Mouse (Mus musculus) CH12.LX (cell line): ENCODE measurements around the gene Thoc7. TPM values are rescaled to one million over a fixed set of nuclear protein-coding genes. Genes with fewer than 3 reads are reported as not detected.

ENCODE experiments used
- DNase-seq: peaks from one replicate; pipeline ENCODE4 v3.0.0-alpha.2; 2013; ENCODE audit errors: extremely low read depth
- H3K27ac ChIP-seq: 2 replicates; pipeline ENCODE4 v1.5.1; 2012; ENCODE audit warnings: low read depth, mild to moderate bottlenecking, control low read depth, moderate library complexity; ENCODE audit not compliant: insufficient read depth
- H3K27me3 ChIP-seq: replicated peaks from 2 replicates; pipeline ENCODE3; 2012; ENCODE audit warnings: inconsistent platforms
- H3K36me3 ChIP-seq, 2 experiments: replicated peaks in 1 of 2; 2 replicates each; pipeline versions ENCODE3 to v1.6.1; 2012; ENCODE audit warnings: inconsistent platforms in 1 of 2, low read length in 1 of 2, mild to moderate bottlenecking in 1 of 2, mixed read lengths in 1 of 2, moderate library complexity in 1 of 2; ENCODE audit not compliant: control insufficient read depth in 1 of 2, insufficient read depth in 1 of 2
- H3K4me1 ChIP-seq, 2 experiments: 2 replicates each; pipeline ENCODE4 v1.6.1; 2012; ENCODE audit warnings: inconsistent platforms in 1 of 2, moderate library complexity in 1 of 2; ENCODE audit not compliant: insufficient read depth in 2 of 2, control insufficient read depth in 1 of 2
- H3K4me2 ChIP-seq: 2 replicates; pipeline ENCODE4 v1.6.1; 2012; ENCODE audit warnings: low read depth, mild to moderate bottlenecking, control low read depth; ENCODE audit not compliant: poor library complexity, insufficient read depth, severe bottlenecking
- H3K4me3 ChIP-seq, 3 experiments: fragments of 150-350 bp in 1 of 3; sonication (generic) in 1 of 3; replicated peaks in 1 of 3; 2 replicates each; pipeline versions ENCODE3 to v1.5.1; 2011 to 2012; ENCODE audit warnings: low read depth in 2 of 3, low read length in 2 of 3, mild to moderate bottlenecking in 2 of 3, moderate library complexity in 2 of 3, control low read depth in 1 of 3, improper control_type of control experiment in 1 of 3, inconsistent platforms in 1 of 3, mixed read lengths in 1 of 3; ENCODE audit not compliant: poor library complexity in 1 of 3
- H3K79me2 ChIP-seq: replicated peaks from 2 replicates; pipeline ENCODE4 v1.6.1; 2012; ENCODE audit warnings: mild to moderate bottlenecking, moderate library complexity; ENCODE audit not compliant: control insufficient read depth, poor library complexity, insufficient read depth, severe bottlenecking; ENCODE audit errors: extremely low read depth
- H3K9ac ChIP-seq: 2 replicates; pipeline ENCODE4 v1.6.1; 2012; ENCODE audit warnings: low read depth, mild to moderate bottlenecking, control low read depth, moderate library complexity; ENCODE audit not compliant: insufficient read depth
- H3K9me3 ChIP-seq: replicated peaks from 2 replicates; pipeline ENCODE3; 2012; ENCODE audit warnings: low read length, inconsistent platforms, mixed read lengths
- CHD1 ChIP-seq: IDR thresholded peaks from 2 replicates; pipeline ENCODE4 v1.6.1; 2012; ENCODE audit warnings: low read depth, low read length, improper control_type of control experiment, inconsistent platforms
- CHD2 ChIP-seq: IDR thresholded peaks from 2 replicates; pipeline ENCODE4 v1.6.1; 2011; ENCODE audit warnings: low read length, improper control_type of control experiment
- ELF1 ChIP-seq: IDR thresholded peaks from 2 replicates; pipeline ENCODE4 v1.6.1; 2014; ENCODE audit warnings: low read depth, mild to moderate bottlenecking, inconsistent platforms, low read length, improper control_type of control experiment
- EP300 ChIP-seq: IDR thresholded peaks from 2 replicates; pipeline ENCODE4 v1.6.1; 2011; ENCODE audit warnings: low read length, improper control_type of control experiment
- ETS1 ChIP-seq: conservative IDR thresholded peaks from 2 replicates; pipeline ENCODE4 v1.6.1; 2012; ENCODE audit warnings: low read depth, mild to moderate bottlenecking, inconsistent platforms, low read length, improper control_type of control experiment, moderate library complexity
- GABPA ChIP-seq: IDR thresholded peaks from 2 replicates; pipeline ENCODE4 v1.6.1; 2012; ENCODE audit warnings: low read depth, low read length, improper control_type of control experiment, inconsistent platforms; ENCODE audit not compliant: insufficient replicate concordance
- IRF4 ChIP-seq: IDR thresholded peaks from 2 replicates; pipeline ENCODE4 v1.6.1; 2014; ENCODE audit warnings: low read depth, mild to moderate bottlenecking, inconsistent platforms, low read length, improper control_type of control experiment
- JUND ChIP-seq: conservative IDR thresholded peaks from 2 replicates; pipeline ENCODE4 v1.6.1; 2011; ENCODE audit warnings: low read depth, low read length, improper control_type of control experiment
- KAT2A ChIP-seq: IDR thresholded peaks from 2 replicates; pipeline ENCODE4 v1.6.1; 2012; ENCODE audit warnings: low read length, improper control_type of control experiment, inconsistent platforms; ENCODE audit not compliant: insufficient replicate concordance
- MAFK ChIP-seq: IDR thresholded peaks from 2 replicates; pipeline ENCODE4 v1.6.1; 2011; ENCODE audit warnings: low read length, improper control_type of control experiment; ENCODE audit not compliant: insufficient replicate concordance
- MAZ ChIP-seq: IDR thresholded peaks from 2 replicates; pipeline ENCODE4 v1.6.1; 2012; ENCODE audit warnings: low read depth, mild to moderate bottlenecking, inconsistent platforms, low read length, improper control_type of control experiment, moderate library complexity
- MEF2A ChIP-seq: IDR thresholded peaks from 2 replicates; pipeline ENCODE4 v1.6.1; 2014; ENCODE audit warnings: low read depth, mild to moderate bottlenecking, inconsistent platforms, low read length, improper control_type of control experiment, borderline replicate concordance
- MXI1 ChIP-seq: IDR thresholded peaks from 2 replicates; pipeline ENCODE4 v1.6.1; 2011; ENCODE audit warnings: mild to moderate bottlenecking, low read depth, low read length, improper control_type of control experiment
- MYC ChIP-seq: IDR thresholded peaks from 2 replicates; pipeline ENCODE4 v1.6.1; 2011; ENCODE audit warnings: low read depth, mild to moderate bottlenecking, improper control_type of control experiment, low read length
- NELFE ChIP-seq: IDR thresholded peaks from 2 replicates; pipeline ENCODE4 v1.6.1; 2011; ENCODE audit warnings: low read depth, low read length, improper control_type of control experiment
- NRF1 ChIP-seq: IDR thresholded peaks from 2 replicates; pipeline ENCODE4 v1.6.1; 2014; ENCODE audit warnings: low read depth, mild to moderate bottlenecking, inconsistent platforms, low read length, improper control_type of control experiment, moderate library complexity
- POLR2A ChIP-seq: IDR thresholded peaks from 2 replicates; pipeline ENCODE4 v1.6.1; 2011; ENCODE audit warnings: low read depth, mild to moderate bottlenecking, improper control_type of control experiment, low read length
- RAD21 ChIP-seq: IDR thresholded peaks from 2 replicates; pipeline ENCODE4 v1.6.1; 2011; ENCODE audit warnings: low read depth, mild to moderate bottlenecking, low read length, improper control_type of control experiment, moderate library complexity
- RCOR1 ChIP-seq: conservative IDR thresholded peaks from 2 replicates; pipeline ENCODE4 v1.6.1; 2012; ENCODE audit warnings: low read depth, mild to moderate bottlenecking, inconsistent platforms, low read length, improper control_type of control experiment
- SIN3A ChIP-seq: IDR thresholded peaks from 2 replicates; pipeline ENCODE4 v1.6.1; 2012; ENCODE audit warnings: low read length, improper control_type of control experiment, inconsistent platforms
- SMC3 ChIP-seq: IDR thresholded peaks from 2 replicates; pipeline ENCODE4 v1.6.1; 2011; ENCODE audit warnings: low read depth, low read length, improper control_type of control experiment
- TCF12 ChIP-seq: IDR thresholded peaks from 2 replicates; pipeline ENCODE4 v1.6.1; 2014; ENCODE audit warnings: low read depth, mild to moderate bottlenecking, inconsistent platforms, low read length, improper control_type of control experiment
- UBTF ChIP-seq: IDR thresholded peaks from 2 replicates; pipeline ENCODE4 v1.6.1; 2012; ENCODE audit warnings: low read depth, mild to moderate bottlenecking, inconsistent platforms, low read length, improper control_type of control experiment, moderate library complexity
- USF1 ChIP-seq: IDR thresholded peaks from 2 replicates; pipeline ENCODE4 v1.6.1; 2014; ENCODE audit warnings: low read depth, mild to moderate bottlenecking, inconsistent platforms, low read length, improper control_type of control experiment
- ZC3H11A ChIP-seq: IDR thresholded peaks from 2 replicates; pipeline ENCODE4 v1.6.1; 2012; ENCODE audit warnings: low read depth, mild to moderate bottlenecking, inconsistent platforms, low read length, improper control_type of control experiment
- ZKSCAN1 ChIP-seq: IDR thresholded peaks from 2 replicates; pipeline ENCODE4 v1.6.1; 2012; ENCODE audit warnings: low read depth, inconsistent platforms, low read length, improper control_type of control experiment, borderline replicate concordance
- dilution Hi-C: fragments of 300-500 bp; cut with MboI; formaldehyde crosslinking; loops from 2 replicates; pipeline ENCODE4 v1.14.3; 2020; ENCODE audit warnings: low sequenced_read_pairs; ENCODE audit not compliant: extremely low pct_unique_long_range_greater_than_20kb, extremely low pct_ligation_motif_present
- in situ Hi-C: fragments of 300-500 bp; cut with MboI; formaldehyde crosslinking; loops from 3 replicates; pipeline ENCODE4 v1.14.3; 2019; ENCODE audit warnings: low sequenced_read_pairs, low pct_ligation_motif_present, low pct_unique_long_range_greater_than_20kb, mixed read lengths
- polyA plus RNA-seq: library from polyadenylated mRNA; unstranded; fragments of >175 nt; gene quantifications from 2 replicates; pipeline ENCODE4 v1.2.1, GENCODE M21; 2012; ENCODE audit warnings: low read depth; ENCODE audit not compliant: insufficient read length
- total RNA-seq, 2 experiments: library from RNA; depleted of rRNA; stranded (reverse); fragments of 300-350 nt in 1 of 2; fragments of >200 nt in 1 of 2; gene quantifications; 2 replicates each; pipeline ENCODE4 v1.2.3; 2012 to 2014

Gene Thoc7
- total and polyA plus RNA-seq, 3 experiments, result 98.6 to 209 (median 162) TPM

- in situ Hi-C loops, result no loop called here
- TF ChIP-seq IRF4 (no peak), ELF1 (no peak), MYC (no peak), NRF1 (no peak), MEF2A (no peak), ZKSCAN1 (no peak), POLR2A (no peak), MXI1 (no peak), UBTF (no peak), USF1 (no peak), CHD1 (no peak), GABPA (no peak), CHD2 (no peak), RCOR1 (no peak), ETS1 (no peak), NELFE (no peak)
Measured at GRCm38 (mm10) chr14:13944686-13945085, 17.0 kb downstream of the Thoc7 start.

GRCm38 (mm10) chr14:13934052-13934371, 27.6 kb downstream of the Thoc7 start:
- TF ChIP-seq KAT2A (no peak), RCOR1 (no peak), GABPA (no peak), RAD21 (no peak), ZC3H11A (no peak), ETS1 (no peak), TCF12 (no peak), MAZ (no peak), ZKSCAN1 (no peak), MAFK (no peak), MXI1 (no peak), SMC3 (no peak), POLR2A (no peak), SIN3A (no peak), ELF1 (no peak), EP300 (no peak), JUND (no peak), IRF4 (no peak)
- no peak overlapping the region for H3K4me3 ChIP-seq
- H3K79me2 ChIP-seq, result no peaks in the 10 kb centered on the region
- in situ Hi-C loops (no loop called here), dilution Hi-C loops (no loop called here)
- H3K27me3 ChIP-seq, result no peaks in the 10 kb centered on the region
- H3K27ac ChIP-seq, result no peak overlapping the region
- no peaks in the 10 kb centered on the region for H3K4me1 ChIP-seq
- H3K9ac ChIP-seq, result no peak overlapping the region
- peaks cover 11% of the 10 kb centered on the region for H3K9me3 ChIP-seq
- H3K36me3 ChIP-seq, result no peaks in the 10 kb centered on the region
- DNase-seq, result no peak
- no peak overlapping the region for H3K4me2 ChIP-seq

More at GRCm38 (mm10) chr14:13944686-13945085, 17.0 kb downstream of the Thoc7 start:
- no peaks in the 10 kb centered on the region for H3K27me3 ChIP-seq
- no peaks in the 10 kb centered on the region for H3K4me1 ChIP-seq
- no peak overlapping the region for H3K4me3 ChIP-seq
- no peak overlapping the region for H3K9ac ChIP-seq
- H3K27ac ChIP-seq, result no peak overlapping the region
- dilution Hi-C loops, result no loop called here
- no peak for DNase-seq
- no peaks in the 10 kb centered on the region for H3K79me2 ChIP-seq
- peaks cover 7 to 28% of the 10 kb centered on the region in 2 experiments for H3K36me3 ChIP-seq
- no peaks in the 10 kb centered on the region for H3K9me3 ChIP-seq
- H3K4me2 ChIP-seq, result no peak overlapping the region
